Mouse (Mus musculus): Measurements from ENCODE around the gene Cpm. TPM values are rescaled to one million over a fixed set of nuclear protein-coding genes. Genes with fewer than 3 reads are reported as not detected.

The Cpm gene
- total and polyA plus RNA-seq, 3 experiments = 2.8 to 4.0 (median 3.5) TPM

- no peaks in the 10 kb centered on the region for H3K27me3 ChIP-seq (ENCODE audit: control insufficient read depth, insufficient read depth, low read length)
- H3K36me3 ChIP-seq (ENCODE audit: control insufficient read depth, insufficient read depth, low read length) = no peaks in the 10 kb centered on the region
- no peak for TF ChIP-seq CTCF (IDR thresholded peaks at IDR 0.05)
- no peak for TF ChIP-seq EP300 (IDR thresholded peaks at IDR 0.05; ENCODE audit: insufficient read depth, low read depth, low read length)
- no peak for TF ChIP-seq POLR2A (IDR thresholded peaks at IDR 0.05; ENCODE audit: insufficient read depth, low read depth, low read length)
- no peak overlapping the region for H3K4me3 ChIP-seq
- no peaks in the 10 kb centered on the region for H3K79me2 ChIP-seq (replicated peaks; ENCODE audit: control insufficient read depth, insufficient read depth, low read length)
- no peak overlapping the region for H3K27ac ChIP-seq
- DNase-seq = no peak
- 81% methylated on average over 5 of the region's 5 CpGs for WGBS
- intact Hi-C loops (cut with DNase I) = no loop called here
- no peak overlapping the region for H3K9ac ChIP-seq (ENCODE audit: low read depth, low read length)
- no peaks in the 10 kb centered on the region for H3K4me1 ChIP-seq (ENCODE audit: control insufficient read depth, insufficient read depth, low read length)
These were observed 107.3 kb downstream of the Cpm start for GRCm38 (mm10) chr10:117736573-117736972.

Other genes starting within 250 kb of the Cpm start
- 10 to 100 TPM; 30.9 to 35.5 TPM for gene Cpsf6, start 249.5 kb upstream of the Cpm start, total RNA-seq (2021)
- 20.3 and 22.7 TPM in 2 replicates for gene Cpsf6, start 249.5 kb upstream of the Cpm start, polyA plus RNA-seq (2012; rRNA removed)
- 10 to 100 TPM; 50.1 to 51.8 TPM for gene Mdm2, start 81.3 kb downstream of the Cpm start, total RNA-seq (2021)
- gene Mdm2, start 81.3 kb downstream of the Cpm start, polyA plus RNA-seq (2012; rRNA removed) = 24.5 and 36.2 TPM in 2 replicates
- 1 to 10 TPM; 7.4 to 8.0 TPM for gene Slc35e3, start 116.9 kb downstream of the Cpm start, total RNA-seq (2021)
- 5.7 and 9.2 TPM in 2 replicates for gene Slc35e3, start 116.9 kb downstream of the Cpm start, polyA plus RNA-seq (2012; rRNA removed)
- gene Nup107, start 163.2 kb downstream of the Cpm start, total RNA-seq (2021) = 1 to 10 TPM; 7.0 to 8.6 TPM
- gene Nup107, start 163.2 kb downstream of the Cpm start, polyA plus RNA-seq (2012; rRNA removed) = 4.9 and 6.7 TPM in 2 replicates
- 10 to 100 TPM; 48.0 to 53.4 TPM for gene Rap1b, start 216.5 kb downstream of the Cpm start, total RNA-seq (2021)
- gene Rap1b, start 216.5 kb downstream of the Cpm start, polyA plus RNA-seq (2012; rRNA removed) = 23.4 and 47.4 TPM in 2 replicates

All from heart, adult 2 months (tissue).